Mouse (Mus musculus): ENCODE measurements around the gene Arhgap22. TPM values are rescaled to one million over a fixed set of nuclear protein-coding genes. Genes with fewer than 3 reads are reported as not detected.

The Arhgap22 gene
- polyA plus RNA-seq, 1 experiment from 2014 or later: 3.8 TPM

DNA sequence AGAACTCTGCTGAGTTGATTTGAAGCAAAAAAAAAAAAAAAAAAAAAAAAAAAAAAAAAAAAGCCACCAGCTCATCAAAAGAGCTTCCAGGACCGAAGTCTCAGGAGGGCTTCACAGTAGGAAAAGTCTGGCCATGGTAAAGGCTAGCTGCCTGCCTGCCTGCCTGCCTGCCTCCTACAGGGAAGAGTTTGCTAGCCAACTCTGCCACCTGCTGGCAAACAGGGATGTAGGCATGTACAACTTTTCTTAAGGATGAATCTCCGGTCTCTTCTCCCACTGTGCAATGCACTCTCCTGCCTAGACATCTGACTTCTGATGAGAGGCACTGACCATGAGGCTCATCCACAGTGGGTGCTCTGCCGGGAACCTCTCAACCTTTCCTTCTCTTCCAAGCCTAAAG is 157.4 kb downstream of the Arhgap22 start:
- H3K36me3 ChIP-seq (ENCODE audit: insufficient read depth, low read length): no peaks in the 10 kb centered on the region
- WGBS: 6% methylated on average over 3 of the region's 3 CpGs
- H3K9ac ChIP-seq (ENCODE audit: low read depth, low read length): no peak overlapping the region
- no peak overlapping the region for H3K4me3 ChIP-seq (replicated peaks; ENCODE audit: low read depth, low read length)
- H3K9me3 ChIP-seq (replicated peaks; ENCODE audit: low read length): no peaks in the 10 kb centered on the region
- H3K4me1 ChIP-seq (replicated peaks; ENCODE audit: insufficient read depth, low read length): no peaks in the 10 kb centered on the region
- TF ChIP-seq CTCF (IDR thresholded peaks at IDR 0.05; ENCODE audit: low read depth): peak; percentile 95
- ATAC-seq (replicated peaks; ENCODE audit: low FRiP score, low read depth) (peak; percentile 66), DNase-seq (ENCODE audit: low spot score) (peak; percentile 89)
- H3K27ac ChIP-seq: no peak overlapping the region
- no peaks in the 10 kb centered on the region for H3K27me3 ChIP-seq (ENCODE audit: insufficient read depth, low read length)
- H3K4me2 ChIP-seq (ENCODE audit: low read length): no peak overlapping the region

DNA sequence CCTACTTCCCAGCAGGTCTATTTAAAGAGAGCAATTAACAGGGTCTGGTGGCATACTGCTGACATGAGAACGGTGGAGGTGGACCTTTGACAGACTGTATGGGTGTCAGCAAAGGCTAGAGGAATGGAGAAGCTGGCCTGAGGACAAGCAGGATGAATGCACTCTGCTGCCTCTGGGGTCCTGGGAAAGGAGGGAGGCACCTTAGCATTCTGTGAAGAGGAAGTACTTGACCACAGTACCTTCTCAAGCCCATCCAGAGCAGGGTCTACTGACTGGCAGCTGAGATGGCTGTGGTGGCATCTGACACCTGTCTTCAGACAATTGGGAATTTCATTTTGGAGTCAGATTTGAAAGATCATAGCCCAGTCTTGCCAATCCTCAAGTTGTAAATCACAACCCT is 159.4 kb downstream of the Arhgap22 start:
- no peaks in the 10 kb centered on the region for H3K9me3 ChIP-seq (replicated peaks; ENCODE audit: low read length)
- no peak for TF ChIP-seq CTCF (IDR thresholded peaks at IDR 0.05; ENCODE audit: low read depth)
- WGBS: 48% methylated on average over 1 of the region's 1 CpGs

DNA sequence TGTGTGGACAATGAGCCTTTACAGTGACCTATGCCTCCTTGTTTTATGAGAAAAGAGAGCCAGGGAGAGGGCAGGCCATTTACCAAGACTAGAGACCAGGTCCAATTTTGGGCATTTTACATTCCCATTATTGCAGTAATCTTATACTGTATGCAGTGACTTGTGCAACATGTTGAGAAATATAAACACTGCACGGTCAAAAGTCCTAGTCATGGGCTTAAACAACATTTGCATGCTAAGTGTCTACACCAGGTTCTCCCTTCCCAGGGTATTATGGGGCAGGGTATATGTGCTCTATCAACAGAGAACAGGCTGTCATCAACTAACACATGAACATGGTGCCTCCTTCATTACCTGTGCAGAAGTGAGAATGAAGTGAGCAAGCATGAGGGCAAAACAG is 160.3 kb downstream of the Arhgap22 start:
- no peak for DNase-seq (ENCODE audit: low spot score)
- no peak for ATAC-seq (replicated peaks; ENCODE audit: low FRiP score, low read depth)
- no peak for TF ChIP-seq CTCF (IDR thresholded peaks at IDR 0.05; ENCODE audit: low read depth)

More for the DNA sequence above, 159.4 kb downstream of the Arhgap22 start:
- Histone ChIP-seq H3K4me1 (replicated peaks; ENCODE audit: insufficient read depth, low read length) (no peaks in the 10 kb centered on the region), H3K36me3 (ENCODE audit: insufficient read depth, low read length) (no peaks in the 10 kb centered on the region), H3K4me3 (replicated peaks; ENCODE audit: low read depth, low read length) (no peak overlapping the region), H3K27me3 (ENCODE audit: insufficient read depth, low read length) (no peaks in the 10 kb centered on the region), H3K27ac (no peak overlapping the region), H3K4me2 (ENCODE audit: low read length) (no peak overlapping the region), H3K9ac (ENCODE audit: low read depth, low read length) (no peak overlapping the region)
- DNase-seq (ENCODE audit: low spot score) (no peak), ATAC-seq (replicated peaks; ENCODE audit: low FRiP score, low read depth) (no peak)

DNA sequence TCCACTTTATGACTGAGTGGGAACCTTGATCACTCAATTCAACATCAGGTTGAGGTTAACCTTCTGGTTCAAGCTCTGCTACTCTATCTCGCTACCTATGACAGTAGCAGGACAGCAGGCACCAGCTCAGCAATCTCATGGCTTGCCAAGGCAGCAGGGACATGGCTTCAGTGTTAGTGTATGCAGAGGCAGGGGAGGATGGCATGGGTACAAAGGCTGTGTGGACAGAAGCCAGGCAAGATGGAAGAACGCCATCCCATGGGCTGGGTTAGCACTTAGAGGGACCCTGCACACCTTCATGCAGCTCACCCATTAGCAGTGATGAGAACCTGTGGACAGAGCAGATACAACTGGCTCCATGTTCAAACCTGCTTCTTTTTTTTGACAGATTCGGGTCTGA is 163.4 kb downstream of the Arhgap22 start:
- no peak overlapping the region for H3K4me2 ChIP-seq (ENCODE audit: low read length)
- DNase-seq (ENCODE audit: low spot score): no peak
- no peaks in the 10 kb centered on the region for H3K4me1 ChIP-seq (replicated peaks; ENCODE audit: insufficient read depth, low read length)
- no peak overlapping the region for H3K27ac ChIP-seq
- H3K27me3 ChIP-seq (ENCODE audit: insufficient read depth, low read length): no peaks in the 10 kb centered on the region
- no peaks in the 10 kb centered on the region for H3K36me3 ChIP-seq (ENCODE audit: insufficient read depth, low read length)
- TF ChIP-seq CTCF (IDR thresholded peaks at IDR 0.05; ENCODE audit: low read depth): no peak
- no peak overlapping the region for H3K9ac ChIP-seq (ENCODE audit: low read depth, low read length)
- no peak for ATAC-seq (replicated peaks; ENCODE audit: low FRiP score, low read depth)
- WGBS: 88% methylated on average over 3 of the region's 3 CpGs
- H3K9me3 ChIP-seq (replicated peaks; ENCODE audit: low read length): no peaks in the 10 kb centered on the region
- no peak overlapping the region for H3K4me3 ChIP-seq (replicated peaks; ENCODE audit: low read depth, low read length)

More for the DNA sequence above, 160.3 kb downstream of the Arhgap22 start:
- H3K4me2 ChIP-seq (ENCODE audit: low read length): no peak overlapping the region
- H3K4me3 ChIP-seq (replicated peaks; ENCODE audit: low read depth, low read length): no peak overlapping the region
- no peaks in the 10 kb centered on the region for H3K27me3 ChIP-seq (ENCODE audit: insufficient read depth, low read length)
- no peaks in the 10 kb centered on the region for H3K36me3 ChIP-seq (ENCODE audit: insufficient read depth, low read length)
- WGBS: 74% methylated on average over 1 of the region's 1 CpGs
- no peak overlapping the region for H3K27ac ChIP-seq
- H3K9me3 ChIP-seq (replicated peaks; ENCODE audit: low read length): no peaks in the 10 kb centered on the region
- H3K4me1 ChIP-seq (replicated peaks; ENCODE audit: insufficient read depth, low read length): no peaks in the 10 kb centered on the region
- H3K9ac ChIP-seq (ENCODE audit: low read depth, low read length): no peak overlapping the region

DNA sequence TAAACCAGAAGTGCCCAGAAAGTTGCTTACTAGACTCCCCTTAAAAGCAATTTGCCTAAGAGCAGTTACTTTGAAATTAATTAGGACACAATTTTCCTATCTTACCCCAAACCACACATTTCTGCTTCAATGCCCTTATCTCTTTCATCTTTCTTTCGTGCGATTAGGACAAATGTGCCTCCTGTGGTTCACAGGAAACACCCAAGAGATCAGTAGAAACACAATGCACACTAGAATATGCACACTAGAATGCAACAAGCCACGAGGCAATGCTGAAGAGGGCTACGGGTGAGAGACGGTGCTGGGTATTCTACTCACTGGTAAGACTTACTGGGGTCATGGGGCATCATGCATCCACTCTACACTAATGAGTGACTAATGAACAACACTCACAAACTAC is 164.9 kb downstream of the Arhgap22 start:
- H3K36me3 ChIP-seq (ENCODE audit: insufficient read depth, low read length): no peaks in the 10 kb centered on the region
- ATAC-seq (replicated peaks; ENCODE audit: low FRiP score, low read depth): no peak
- no peak overlapping the region for H3K9ac ChIP-seq (ENCODE audit: low read depth, low read length)
- H3K9me3 ChIP-seq (replicated peaks; ENCODE audit: low read length): no peaks in the 10 kb centered on the region
- no peak overlapping the region for H3K27ac ChIP-seq
- TF ChIP-seq CTCF (IDR thresholded peaks at IDR 0.05; ENCODE audit: low read depth): no peak
- no peak overlapping the region for H3K4me2 ChIP-seq (ENCODE audit: low read length)
- no peak overlapping the region for H3K4me3 ChIP-seq (replicated peaks; ENCODE audit: low read depth, low read length)
- H3K4me1 ChIP-seq (replicated peaks; ENCODE audit: insufficient read depth, low read length): no peaks in the 10 kb centered on the region
- no peaks in the 10 kb centered on the region for H3K27me3 ChIP-seq (ENCODE audit: insufficient read depth, low read length)
- WGBS: 76% methylated on average over 5 of the region's 5 CpGs
- DNase-seq (ENCODE audit: low spot score): no peak

DNA sequence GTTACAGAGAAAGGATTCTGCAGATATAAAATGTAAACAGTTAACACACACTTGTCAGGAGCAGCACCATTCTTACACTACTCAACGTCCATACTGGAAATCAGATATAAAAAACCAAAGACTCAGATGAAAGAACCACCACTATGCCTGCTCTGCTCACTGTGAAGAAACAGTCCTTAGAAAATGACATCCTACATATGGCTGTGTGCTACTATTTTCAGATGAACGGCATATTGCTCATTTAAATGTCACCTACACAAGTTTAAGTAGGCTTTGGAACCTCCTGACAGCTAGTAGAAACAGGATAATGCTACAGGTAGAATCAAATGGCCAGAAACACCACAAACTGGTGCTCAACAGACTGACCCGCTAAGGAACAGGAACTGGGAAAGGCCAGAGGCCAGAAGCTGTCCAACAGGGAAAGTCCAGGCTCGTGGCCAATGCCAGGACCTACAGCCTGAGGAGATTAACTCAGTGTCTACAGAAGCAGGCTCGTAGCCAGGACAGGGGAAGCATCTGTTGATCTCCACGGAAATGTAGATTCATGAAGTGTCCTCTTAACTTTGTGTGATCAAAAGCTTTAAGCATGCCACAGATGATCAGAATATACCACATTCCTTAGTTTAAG is 167.1 kb downstream of the Arhgap22 start:
- no peak for TF ChIP-seq CTCF (IDR thresholded peaks at IDR 0.05; ENCODE audit: low read depth)
- no peak for DNase-seq (ENCODE audit: low spot score)

More for the DNA sequence above, 167.1 kb downstream of the Arhgap22 start:
- no peaks in the 10 kb centered on the region for H3K9me3 ChIP-seq (replicated peaks; ENCODE audit: low read length)
- ATAC-seq (replicated peaks; ENCODE audit: low FRiP score, low read depth): no peak
- H3K4me2 ChIP-seq (ENCODE audit: low read length): no peak overlapping the region
- no peak overlapping the region for H3K4me3 ChIP-seq (replicated peaks; ENCODE audit: low read depth, low read length)
- H3K36me3 ChIP-seq (ENCODE audit: insufficient read depth, low read length): 0 out of 2 replicates have a peak, but pooled peaks cover 6% of the 10 kb centered on the region
- H3K27me3 ChIP-seq (ENCODE audit: insufficient read depth, low read length): no peaks in the 10 kb centered on the region
- WGBS: 80% methylated on average over 6 of the region's 6 CpGs
- no peak overlapping the region for H3K27ac ChIP-seq
- H3K9ac ChIP-seq (ENCODE audit: low read depth, low read length): no peak overlapping the region
- H3K4me1 ChIP-seq (replicated peaks; ENCODE audit: insufficient read depth, low read length): no peaks in the 10 kb centered on the region
